Mouse (Mus musculus): ENCODE data around the gene Pcdh7. TPM values are rescaled to one million over a fixed set of nuclear protein-coding genes. Genes with fewer than 3 reads are reported as not detected.
A peak's percentile ranks its signal among the peaks of the same experiment; 100 is the strongest.

The Pcdh7 gene
- polyA plus RNA-seq, 1 experiment from 2014 or later, result 23.9 TPM

DNA sequence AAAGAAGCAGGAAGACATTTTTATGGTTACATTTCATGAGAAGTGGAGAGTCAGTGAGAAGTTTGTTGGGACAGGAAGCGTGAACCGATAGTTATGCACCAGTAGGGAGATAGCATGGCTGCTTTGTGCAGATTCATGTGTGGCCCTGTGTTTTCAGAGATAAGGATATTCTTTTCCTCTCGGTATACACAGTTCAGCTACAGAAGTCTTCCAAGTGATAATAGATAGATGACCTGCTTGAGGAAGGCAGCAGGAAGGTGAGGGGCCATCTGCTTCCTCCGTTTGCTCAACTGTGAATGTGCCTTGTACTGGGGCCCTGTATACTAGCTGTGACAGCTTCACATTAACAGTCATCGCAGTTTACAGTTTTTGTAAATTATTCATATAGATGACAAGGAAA, 64.2 kb downstream of the Pcdh7 start:
- Histone ChIP-seq H3K4me1 (no peaks in the 10 kb centered on the region; the same call in 1 of the 2 replicates), H3K4me3 (no peak overlapping the region), H3K27me3 (ENCODE audit: insufficient read depth, poor library complexity, severe bottlenecking) (no peaks in the 10 kb centered on the region), H3K36me3 (no peaks in the 10 kb centered on the region), H3K9me3 (no peaks in the 10 kb centered on the region), H3K27ac (no peak overlapping the region)
- DNase-seq (ENCODE audit: low spot score), result peak; percentile 86
- WGBS, result 39% methylated on average over 5 of the region's 5 CpGs

- H3K4me1 ChIP-seq, result no peaks in the 10 kb centered on the region; the same call in 1 of the 2 replicates
- no peak overlapping the region for H3K4me3 ChIP-seq
- H3K36me3 ChIP-seq, result no peaks in the 10 kb centered on the region
- no peak for DNase-seq (ENCODE audit: low spot score)
- no peak overlapping the region; the same call in 1 of the 2 replicates for H3K27ac ChIP-seq
- H3K27me3 ChIP-seq (ENCODE audit: insufficient read depth, poor library complexity, severe bottlenecking), result no peaks in the 10 kb centered on the region
- 72% methylated on average over 3 of the region's 3 CpGs for WGBS
- H3K9me3 ChIP-seq, result no peaks in the 10 kb centered on the region
Observed at GRCm38 (mm10) chr5:57782546-57782945, 64.8 kb downstream of the Pcdh7 start.

GRCm38 (mm10) chr5:57788775-57789509, 71.2 kb downstream of the Pcdh7 start:
- Histone ChIP-seq H3K36me3 (no peaks in the 10 kb centered on the region), H3K4me3 (no peak overlapping the region), H3K4me1 (peaks cover 3% of the 10 kb centered on the region), H3K27me3 (ENCODE audit: insufficient read depth, poor library complexity, severe bottlenecking) (no peaks in the 10 kb centered on the region), H3K9me3 (no peaks in the 10 kb centered on the region), H3K27ac (no peak overlapping the region)
- WGBS, result 56% methylated on average over 4 of the region's 4 CpGs
- no peak for DNase-seq (ENCODE audit: low spot score)

GRCm38 (mm10) chr5:57796337-57796736, 78.6 kb downstream of the Pcdh7 start:
- no peak overlapping the region for H3K4me3 ChIP-seq
- H3K9me3 ChIP-seq, result no peaks in the 10 kb centered on the region
- H3K27ac ChIP-seq, result no peak overlapping the region
- H3K27me3 ChIP-seq (ENCODE audit: insufficient read depth, poor library complexity, severe bottlenecking), result no peaks in the 10 kb centered on the region
- no peaks in the 10 kb centered on the region; the same call in 1 of the 2 replicates for H3K4me1 ChIP-seq
- no peak for DNase-seq (ENCODE audit: low spot score)
- H3K36me3 ChIP-seq, result no peaks in the 10 kb centered on the region

GRCm38 (mm10) chr5:57797951-57798670, 80.3 kb downstream of the Pcdh7 start:
- no peaks in the 10 kb centered on the region for H3K4me1 ChIP-seq
- H3K9me3 ChIP-seq, result no peaks in the 10 kb centered on the region
- 87% methylated on average over 7 of the region's 7 CpGs for WGBS
- H3K36me3 ChIP-seq, result no peaks in the 10 kb centered on the region
- no peaks in the 10 kb centered on the region for H3K27me3 ChIP-seq (ENCODE audit: insufficient read depth, poor library complexity, severe bottlenecking)
- H3K27ac ChIP-seq, result no peak overlapping the region
- DNase-seq (ENCODE audit: low spot score), result no peak
- H3K4me3 ChIP-seq, result no peak overlapping the region

GRCm38 (mm10) chr5:57803108-57803507, 85.3 kb downstream of the Pcdh7 start:
- H3K27me3 ChIP-seq (ENCODE audit: insufficient read depth, poor library complexity, severe bottlenecking), result no peaks in the 10 kb centered on the region
- no peaks in the 10 kb centered on the region for H3K36me3 ChIP-seq
- H3K4me3 ChIP-seq, result no peak overlapping the region
- no peak overlapping the region for H3K27ac ChIP-seq
- 79% methylated on average over 3 of the region's 3 CpGs for WGBS
- H3K4me1 ChIP-seq, result no peaks in the 10 kb centered on the region
- H3K9me3 ChIP-seq, result no peaks in the 10 kb centered on the region
- no peak for DNase-seq (ENCODE audit: low spot score)

GRCm38 (mm10) chr5:57803890-57804289, 86.1 kb downstream of the Pcdh7 start:
- H3K9me3 ChIP-seq, result no peaks in the 10 kb centered on the region
- no peak overlapping the region for H3K27ac ChIP-seq
- H3K36me3 ChIP-seq, result no peaks in the 10 kb centered on the region
- no peaks in the 10 kb centered on the region for H3K4me1 ChIP-seq
- no peak for DNase-seq (ENCODE audit: low spot score)
- no peak overlapping the region for H3K4me3 ChIP-seq
- 91% methylated on average over 5 of the region's 5 CpGs for WGBS
- H3K27me3 ChIP-seq (ENCODE audit: insufficient read depth, poor library complexity, severe bottlenecking), result no peaks in the 10 kb centered on the region

DNA sequence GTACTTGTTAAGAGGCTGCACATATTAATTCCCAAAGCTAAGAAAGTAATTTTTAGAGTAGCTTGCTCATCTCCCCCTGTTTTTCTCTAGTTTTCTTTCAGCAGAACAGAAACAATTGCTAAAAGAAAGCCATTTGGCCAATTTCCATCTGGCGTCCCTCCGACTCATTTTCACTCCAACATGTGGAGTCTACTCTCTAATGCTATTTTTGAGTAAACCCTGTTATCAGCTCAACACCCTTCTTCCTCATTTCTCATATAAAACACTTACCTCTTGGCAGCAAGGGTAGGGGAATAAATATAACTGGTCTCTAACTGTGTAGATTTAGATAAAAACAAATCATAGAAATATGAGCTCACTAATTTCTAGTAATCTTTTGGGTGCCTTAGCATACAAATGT, 89.6 kb downstream of the Pcdh7 start:
- H3K36me3 ChIP-seq, result no peaks in the 10 kb centered on the region
- H3K27ac ChIP-seq, result no peak overlapping the region
- no peaks in the 10 kb centered on the region for H3K9me3 ChIP-seq
- no peak overlapping the region for H3K4me3 ChIP-seq
- WGBS, result 78% methylated on average over 2 of the region's 2 CpGs
- DNase-seq (ENCODE audit: low spot score), result no peak
- no peaks in the 10 kb centered on the region for H3K4me1 ChIP-seq
- H3K27me3 ChIP-seq (ENCODE audit: insufficient read depth, poor library complexity, severe bottlenecking), result no peaks in the 10 kb centered on the region

DNA sequence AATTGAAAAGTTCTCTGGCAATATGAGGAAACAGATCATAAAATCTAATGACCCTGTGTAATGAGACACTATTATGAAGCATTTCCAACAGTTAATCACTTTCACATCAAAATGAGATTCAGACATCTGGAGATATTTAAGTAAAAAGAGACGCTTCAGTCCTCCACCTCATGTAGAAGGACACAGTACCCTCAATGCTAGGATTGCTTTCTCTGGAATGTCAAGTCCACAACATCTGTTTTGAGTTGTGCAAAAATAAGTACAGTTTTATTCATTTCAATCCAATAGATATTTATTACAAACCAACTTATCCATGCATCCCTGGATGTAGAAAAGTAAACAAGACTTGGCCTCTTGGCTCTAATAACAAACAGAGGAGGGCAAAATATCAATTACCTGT, 92.9 kb downstream of the Pcdh7 start:
- Histone ChIP-seq H3K4me1 (no peaks in the 10 kb centered on the region), H3K36me3 (no peaks in the 10 kb centered on the region), H3K9me3 (no peaks in the 10 kb centered on the region), H3K27ac (no peak overlapping the region), H3K27me3 (ENCODE audit: insufficient read depth, poor library complexity, severe bottlenecking) (no peaks in the 10 kb centered on the region), H3K4me3 (no peak overlapping the region)
- DNase-seq (ENCODE audit: low spot score), result no peak
- 76% methylated on average over 1 of the region's 1 CpGs for WGBS

DNA sequence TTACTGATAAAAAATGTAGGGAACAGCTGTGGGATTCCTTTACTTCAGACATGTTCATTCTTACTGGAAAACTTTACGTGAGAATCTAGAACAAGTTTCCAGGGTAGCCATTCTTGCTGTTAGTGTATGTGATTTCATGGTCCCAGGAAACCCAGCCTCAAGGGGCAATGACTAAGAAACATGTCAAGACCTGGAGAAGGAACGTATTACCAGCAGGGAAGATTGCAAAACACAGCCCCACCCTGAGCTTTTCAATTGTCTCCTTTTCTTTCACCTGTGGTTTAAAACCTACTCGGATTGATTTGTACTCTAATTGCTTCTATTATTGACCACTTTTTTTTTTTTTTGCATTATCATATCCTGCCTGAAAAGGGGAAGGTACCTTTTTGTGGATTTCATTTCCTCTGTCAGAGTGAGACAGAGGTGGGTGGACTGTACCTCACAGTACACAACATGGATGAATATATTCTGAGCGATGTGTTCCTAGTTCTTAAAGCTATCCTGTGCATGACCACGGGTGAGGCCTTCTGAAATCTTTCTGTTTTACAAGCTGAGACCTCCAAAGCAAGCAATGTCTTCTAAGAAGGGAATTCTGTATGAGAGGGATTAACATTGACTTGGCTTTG, 98.3 kb downstream of the Pcdh7 start:
- no peak overlapping the region for H3K27ac ChIP-seq
- no peaks in the 10 kb centered on the region for H3K36me3 ChIP-seq
- H3K27me3 ChIP-seq (ENCODE audit: insufficient read depth, poor library complexity, severe bottlenecking), result no peaks in the 10 kb centered on the region
- H3K4me3 ChIP-seq, result no peak overlapping the region
- WGBS, result 72% methylated on average over 5 of the region's 5 CpGs
- peaks cover under 1% of the 10 kb centered on the region for H3K4me1 ChIP-seq
- no peak for DNase-seq (ENCODE audit: low spot score)
- no peaks in the 10 kb centered on the region for H3K9me3 ChIP-seq

GRCm38 (mm10) chr5:57819788-57820187, 102.0 kb downstream of the Pcdh7 start:
- no peak for DNase-seq (ENCODE audit: low spot score)
- no peaks in the 10 kb centered on the region for H3K36me3 ChIP-seq
- peaks cover 11% of the 10 kb centered on the region for H3K4me1 ChIP-seq
- 81% methylated on average over 2 of the region's 2 CpGs for WGBS
- no peaks in the 10 kb centered on the region for H3K27me3 ChIP-seq (ENCODE audit: insufficient read depth, poor library complexity, severe bottlenecking)
- no peak overlapping the region for H3K4me3 ChIP-seq
- H3K9me3 ChIP-seq, result no peaks in the 10 kb centered on the region
- H3K27ac ChIP-seq, result no peak overlapping the region

- 80% methylated on average over 8 of the region's 8 CpGs for WGBS
Observed at GRCm38 (mm10) chr5:57821099-57821498, 103.3 kb downstream of the Pcdh7 start.

GRCm38 (mm10) chr5:57828437-57828836, 110.7 kb downstream of the Pcdh7 start:
- Histone ChIP-seq H3K4me1 (0 out of 2 replicates have a peak, but pooled peaks cover 2% of the 10 kb centered on the region), H3K27me3 (ENCODE audit: insufficient read depth, poor library complexity, severe bottlenecking) (no peaks in the 10 kb centered on the region), H3K27ac (no peak overlapping the region), H3K36me3 (no peaks in the 10 kb centered on the region), H3K9me3 (no peaks in the 10 kb centered on the region), H3K4me3 (no peak overlapping the region)
- 82% methylated on average over 3 of the region's 3 CpGs for WGBS
- no peak for DNase-seq (ENCODE audit: low spot score)

More at GRCm38 (mm10) chr5:57821099-57821498, 103.3 kb downstream of the Pcdh7 start:
- Histone ChIP-seq H3K27me3 (ENCODE audit: insufficient read depth, poor library complexity, severe bottlenecking) (no peaks in the 10 kb centered on the region), H3K36me3 (no peaks in the 10 kb centered on the region), H3K4me3 (no peak overlapping the region), H3K4me1 (peaks cover 11% of the 10 kb centered on the region), H3K9me3 (no peaks in the 10 kb centered on the region), H3K27ac (no peak overlapping the region)
- DNase-seq (ENCODE audit: low spot score), result no peak
